Mouse (Mus musculus): Measurements from ENCODE around the gene Lims1.

GRCm38 (mm10) chr10:58445850-58446249 lies 122.6 kb downstream of the Lims1 start:
- TF ChIP-seq CTCF (IDR thresholded peaks at IDR 0.05; ENCODE audit: low read depth) (no peak), EP300 (IDR thresholded peaks at IDR 0.05; ENCODE audit: low read depth) (no peak)

Measured in heart, postnatal 0 days (tissue).